Mouse (Mus musculus) kidney, adult 2 months (tissue): ENCODE measurements at regions not wholly inside any gene's neighbourhood (a gene's known extent, or its start where the extent isn't known, plus 50 kb on each side); places are given as distances from the start of the nearest gene placed in this dataset.

Experiments
- CTCF ChIP-seq: fragments of 200-500 bp; conservative IDR thresholded peaks from 2 replicates; pipeline ENCODE4 v1.5.1; 2011; ENCODE audit warnings: low read depth, mild to moderate bottlenecking, control low read depth, low read length, moderate library complexity, mixed read lengths; ENCODE audit not compliant: insufficient read depth, insufficient read length
- POLR2A ChIP-seq: fragments of 200-500 bp; IDR thresholded peaks from one replicate; pipeline ENCODE4 v1.6.1; 2011; ENCODE audit warnings: low read depth, low read length, control low read depth

DNA sequence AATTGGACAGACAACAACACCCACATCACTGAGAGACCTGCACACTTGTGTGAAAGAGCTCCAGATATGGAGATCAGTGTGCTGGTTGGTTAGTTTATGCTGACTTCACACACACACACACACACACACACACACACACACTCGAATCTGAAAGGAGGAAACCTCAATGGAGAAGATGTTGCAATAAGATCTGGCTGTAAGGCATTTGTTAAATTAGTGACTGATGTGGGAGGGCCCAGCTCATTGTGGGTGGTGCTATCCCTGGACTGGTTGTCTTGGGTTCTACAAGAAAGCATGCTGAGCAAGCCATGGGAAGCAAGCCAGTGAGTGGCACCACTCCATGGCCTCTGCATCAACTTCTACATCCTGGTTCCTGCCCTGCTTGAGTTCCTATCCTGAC, 216.8 kb upstream of the Prok2 start:
- no peak for TF ChIP-seq POLR2A
- no peak for TF ChIP-seq CTCF
